Mouse (Mus musculus) thymus, postnatal 10 days (tissue): ENCODE results near the gene Rbbp9.
"Not testable (repeated sequence)": the region's sequence is repeated elsewhere in the genome, so short reads cannot be mapped to it uniquely, and the experiment has no call there.

Experiments used
- DNase-seq, 2 experiments: peaks; one replicate each; pipeline ENCODE4 v3.0.0; 2021; ENCODE audit warnings: low spot score in 2 of 2

Rbbp9 gene

DNA sequence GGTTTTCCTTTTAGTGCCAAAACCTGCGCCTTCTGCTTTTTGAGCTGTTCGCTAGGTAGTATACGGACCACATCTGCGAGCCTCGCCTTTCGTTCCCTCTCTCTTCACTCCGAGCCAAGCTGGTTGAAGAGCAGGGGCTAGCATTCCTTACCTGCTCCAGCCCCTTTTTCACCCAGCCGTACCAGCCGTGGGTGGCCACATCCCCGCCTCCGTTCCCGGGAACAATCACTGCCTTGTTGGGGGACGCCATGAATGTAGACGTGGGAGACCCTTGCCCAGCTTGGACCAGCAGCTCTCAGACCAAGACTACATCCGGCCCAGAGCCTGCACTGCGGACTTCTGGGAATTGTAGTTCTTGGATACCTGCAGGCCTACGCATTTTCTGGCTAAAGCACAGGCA is at the start of gene Rbbp9:
Gene Rbbp9 (minus strand): TSS at position 341 of the 400 bp plus-strand sequence.
- DNase-seq, result peak; percentile 35 to 46

DNA sequence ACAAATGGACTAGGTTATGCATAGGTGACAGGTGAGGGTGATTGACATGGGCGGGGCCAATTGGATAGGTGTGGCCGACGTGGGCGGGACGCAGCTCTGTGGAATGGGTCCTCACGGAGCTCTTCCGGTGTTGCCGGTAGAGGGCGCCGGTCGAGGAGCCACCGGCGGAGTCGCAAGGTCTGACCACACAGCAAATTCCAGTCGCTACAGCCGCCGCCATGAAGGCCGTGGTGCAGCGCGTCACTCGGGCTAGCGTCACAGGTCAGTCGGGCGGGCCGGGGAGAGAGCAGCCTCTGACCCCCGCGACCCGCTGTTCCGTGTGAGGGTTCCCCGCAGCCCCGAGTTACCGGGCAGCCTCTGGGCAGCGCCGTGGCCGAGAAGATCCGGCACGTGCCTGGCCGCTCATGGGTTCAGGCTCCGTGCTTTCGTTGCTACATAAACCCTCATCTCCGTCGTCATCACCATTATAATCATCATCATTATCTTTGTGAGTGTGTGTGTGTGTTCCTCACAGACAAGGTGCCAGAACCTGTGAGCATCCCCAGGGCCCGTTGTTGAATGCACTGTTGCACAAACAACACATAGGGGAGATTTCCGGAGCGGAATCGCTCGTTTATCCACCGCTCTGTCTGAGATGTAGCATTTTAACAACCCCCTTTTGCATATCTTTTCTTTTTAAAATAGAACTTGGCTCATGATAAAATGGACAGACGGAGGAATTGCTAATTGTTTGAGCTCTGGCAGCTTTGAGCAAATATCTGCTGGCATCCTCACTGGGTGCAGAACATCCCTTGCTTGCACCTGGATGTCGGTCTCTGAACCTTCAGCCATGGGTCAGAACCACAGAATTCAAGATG is 49.4 kb upstream of the Rbbp9 start, which contains the start of gene Dtd1:
Gene Dtd1 (plus strand): TSS at position 67 of the 857 bp plus-strand sequence.
- DNase-seq, result peak; percentile 62 to 84

DNA sequence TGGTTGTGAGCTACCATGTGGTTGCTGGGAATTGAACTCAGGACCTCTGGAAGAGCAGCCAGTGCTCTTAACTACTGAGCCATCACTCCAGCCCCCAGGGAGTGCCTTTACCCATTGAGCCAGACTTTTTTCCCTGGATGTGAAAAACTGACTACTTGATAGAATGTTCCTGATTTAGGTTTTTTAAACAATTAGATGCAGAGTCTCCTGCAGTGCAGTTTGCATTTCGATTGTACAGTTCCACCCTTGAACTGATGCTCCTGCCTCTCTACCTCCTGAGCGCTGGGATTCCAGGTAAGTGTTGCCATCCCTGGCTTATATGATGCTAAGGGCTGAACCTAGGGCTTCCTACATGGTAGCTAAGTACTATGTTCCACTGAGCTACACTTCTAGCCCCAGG is 47.3 kb upstream of the Rbbp9 start:
- DNase-seq, result no peak

DNA sequence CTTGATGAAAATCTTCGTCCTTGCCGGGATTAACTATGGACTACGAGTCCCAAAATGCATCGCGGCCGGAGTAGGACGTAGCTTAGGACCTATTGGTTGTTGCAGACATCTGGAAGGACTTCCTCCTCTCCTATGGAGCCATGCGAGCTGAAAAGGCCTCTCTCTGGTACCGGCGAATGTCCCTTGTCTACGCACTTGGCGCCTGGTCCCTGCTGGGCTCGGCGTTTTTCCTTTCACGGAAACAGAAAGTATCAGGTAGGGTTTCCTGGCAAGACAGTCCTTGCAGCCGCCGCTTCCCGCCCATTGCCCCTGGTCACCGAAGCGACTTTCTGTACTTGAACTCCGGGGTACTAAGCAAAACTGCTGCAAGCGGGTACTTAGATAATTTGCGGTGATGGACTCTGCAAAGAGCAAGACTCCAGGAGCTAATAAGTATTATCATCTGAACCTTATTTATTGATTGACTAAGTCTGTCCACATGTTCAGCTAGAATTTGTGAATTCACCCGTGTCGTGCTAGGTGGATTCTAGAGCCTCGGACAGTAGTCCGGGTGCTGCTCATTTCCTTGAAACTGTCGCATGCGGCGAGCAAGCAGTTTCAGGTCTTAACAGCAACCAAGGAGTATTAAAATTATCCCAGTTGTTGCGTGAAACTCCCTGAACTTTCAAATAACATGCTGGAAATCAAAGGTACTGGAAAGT is 43.4 kb upstream of the Rbbp9 start, which contains the start of gene Smim26:
Gene Smim26 (plus strand): TSS at position 104 of the 701 bp plus-strand sequence.
- peak; percentile 63 to 64 for DNase-seq

DNA sequence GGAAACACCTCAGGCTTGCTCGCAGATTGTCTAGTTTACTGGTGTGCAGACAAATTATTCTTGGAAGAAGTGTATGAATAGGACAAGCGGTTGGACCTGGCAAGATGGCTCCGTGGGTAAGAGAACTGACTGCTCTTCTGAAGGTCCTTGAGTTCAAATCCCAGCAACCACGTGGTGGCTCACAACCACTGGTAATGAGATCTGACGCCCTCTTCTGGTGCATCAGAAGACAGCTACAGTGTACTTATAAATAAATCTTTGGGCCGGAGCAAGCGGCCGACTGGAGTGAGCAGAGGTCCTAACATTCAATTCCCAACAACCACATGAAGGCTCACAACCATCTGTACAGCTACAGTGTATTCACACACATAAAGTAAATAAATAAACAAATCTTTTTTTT is 42.4 kb upstream of the Rbbp9 start:
- not testable (repeated sequence) for DNase-seq

DNA sequence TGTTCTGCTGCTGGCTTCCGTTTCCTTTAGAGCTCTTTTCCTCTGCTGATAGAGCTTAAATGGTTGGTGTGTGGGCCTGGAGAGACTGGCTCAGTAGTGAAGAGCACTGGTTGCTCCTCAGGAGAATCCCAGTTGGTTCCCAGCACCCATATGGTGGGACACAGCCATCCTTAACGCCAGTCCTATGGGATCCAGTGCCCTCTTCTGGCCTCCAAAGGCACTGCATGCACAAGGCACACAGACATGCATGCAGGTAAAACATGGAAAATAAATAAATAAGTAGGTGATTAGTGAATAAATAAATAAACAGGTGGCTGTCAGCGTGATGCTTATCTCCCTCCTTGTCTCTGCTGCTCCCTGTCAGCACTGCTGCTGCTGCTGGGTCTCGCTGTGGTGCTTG is 38.1 kb upstream of the Rbbp9 start:
- no peak for DNase-seq

DNA sequence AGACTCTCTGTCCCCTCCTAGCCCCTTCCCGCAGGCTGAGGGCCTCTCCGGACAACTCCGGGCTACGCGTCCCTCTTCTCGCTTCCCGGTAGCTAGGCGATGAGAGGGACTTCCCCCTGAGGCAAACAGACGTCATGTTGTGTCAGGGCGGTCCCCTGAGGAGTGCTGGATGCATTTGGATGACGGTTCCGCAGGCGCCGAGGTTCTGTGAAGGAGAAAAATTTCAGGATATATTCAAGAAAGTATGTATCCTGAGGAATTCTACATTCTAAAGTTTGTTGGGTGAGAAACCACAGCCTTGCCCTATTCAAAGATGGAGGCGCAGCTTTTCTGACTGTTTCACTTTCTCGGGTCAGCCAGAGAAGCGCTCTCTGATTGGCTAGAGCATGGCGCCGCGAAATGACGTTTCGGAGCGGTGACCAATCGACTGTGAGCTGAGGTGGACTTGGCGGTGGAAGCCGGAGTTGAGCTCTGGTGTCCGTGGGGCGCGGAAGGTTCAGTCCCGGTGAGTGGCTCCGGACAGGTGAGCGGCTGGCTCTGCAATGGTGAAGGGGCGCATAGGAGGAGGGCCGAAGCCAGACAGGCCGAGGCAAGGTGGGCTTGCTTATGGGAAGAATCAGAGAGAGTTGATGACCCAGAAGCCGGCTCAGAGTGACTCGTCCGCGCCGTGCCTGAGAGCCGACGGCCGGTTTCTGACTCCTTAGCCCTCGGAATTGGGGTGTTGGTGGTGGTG is 5.3 kb upstream of the Rbbp9 start, which contains the start of gene Sec23b:
Gene Sec23b (plus strand): TSS at position 410 of the 733 bp plus-strand sequence.
- peak; percentile 93 to 94 for DNase-seq

DNA sequence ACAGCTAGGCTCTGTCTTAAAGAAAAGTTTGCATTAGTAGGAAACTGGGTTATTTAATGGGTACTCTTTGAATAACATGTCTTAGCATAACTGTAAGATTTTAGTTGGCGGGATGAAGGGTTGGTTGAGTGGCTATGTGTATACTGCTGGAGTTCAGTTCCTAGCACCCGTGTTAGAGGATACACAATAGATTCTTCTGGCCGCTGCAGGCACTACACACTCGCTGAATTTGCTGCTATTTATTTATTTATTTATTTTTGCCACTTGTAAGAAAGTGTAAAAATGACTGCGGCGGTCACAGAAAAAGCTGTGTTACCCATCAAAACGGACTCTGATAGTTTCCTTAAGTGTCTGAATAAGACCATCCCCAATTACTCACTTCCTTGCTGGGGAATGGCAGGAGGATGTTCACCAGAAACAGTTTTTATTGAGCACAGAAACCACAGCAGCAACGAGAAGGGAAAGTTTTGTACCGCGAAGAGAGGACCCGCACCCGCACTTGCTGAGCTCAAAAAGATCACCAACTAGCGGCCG is 4.7 kb upstream of the Rbbp9 start:
- no peak for DNase-seq

DNA sequence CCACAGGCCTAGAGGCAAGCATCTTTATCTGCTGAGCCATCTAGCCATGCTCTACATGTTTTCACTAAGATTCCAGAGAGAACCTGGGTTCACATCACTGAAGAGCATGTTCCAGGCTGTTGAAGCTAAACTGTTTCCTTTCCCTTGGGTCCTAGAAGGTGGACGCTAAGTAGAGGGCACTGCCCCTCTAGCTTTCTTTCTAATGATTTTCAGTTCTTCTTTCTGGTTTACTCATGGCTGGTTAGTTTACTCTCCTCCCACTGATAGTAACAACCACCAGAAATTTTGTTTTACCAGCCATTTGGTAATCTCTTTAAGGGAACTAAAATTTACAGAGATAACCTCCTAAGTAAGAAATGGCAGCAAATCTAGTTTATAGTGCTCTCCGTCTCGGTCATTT is 3.2 kb upstream of the Rbbp9 start:
- no peak for DNase-seq

DNA sequence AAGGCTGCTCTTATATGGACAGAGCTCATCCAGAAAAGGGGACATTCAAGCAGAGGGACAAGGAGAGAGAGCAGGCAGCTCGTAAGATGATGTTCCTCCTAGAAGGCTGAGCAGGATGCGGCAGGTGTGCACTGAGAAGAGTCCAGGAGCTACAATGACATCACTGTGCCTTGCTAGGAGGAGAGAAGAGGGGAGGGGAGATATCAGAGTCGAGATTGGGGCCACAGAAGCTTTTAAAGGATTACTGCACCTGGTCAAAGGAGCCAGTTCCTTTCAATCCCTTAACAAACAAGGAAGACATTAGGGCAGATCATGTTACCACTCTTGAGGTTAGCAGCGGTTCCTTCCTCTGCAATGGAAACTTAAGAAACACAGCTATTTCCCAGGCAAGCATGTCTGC is 3.1 kb downstream of the Rbbp9 start:
- no peak for DNase-seq

DNA sequence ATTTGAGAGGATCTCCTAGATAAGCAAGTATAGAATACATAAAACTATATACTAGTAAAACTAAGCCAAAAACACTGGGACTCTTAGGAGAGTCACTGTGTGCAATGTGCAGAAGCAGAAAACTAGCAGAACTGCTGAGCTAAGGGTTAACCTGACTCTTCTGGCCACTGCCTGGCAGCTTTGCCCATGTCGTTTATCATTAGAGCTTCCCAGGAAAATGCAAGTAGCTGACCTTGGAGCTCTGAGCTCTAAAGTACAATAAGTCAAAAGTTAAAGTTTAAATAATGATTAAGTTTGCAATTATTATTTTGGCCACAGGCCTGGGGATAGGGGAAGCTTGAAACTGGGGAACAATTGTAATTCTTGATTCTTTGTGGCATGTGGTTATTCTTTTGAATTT is 5.2 kb downstream of the Rbbp9 start:
- DNase-seq, result no peak

DNA sequence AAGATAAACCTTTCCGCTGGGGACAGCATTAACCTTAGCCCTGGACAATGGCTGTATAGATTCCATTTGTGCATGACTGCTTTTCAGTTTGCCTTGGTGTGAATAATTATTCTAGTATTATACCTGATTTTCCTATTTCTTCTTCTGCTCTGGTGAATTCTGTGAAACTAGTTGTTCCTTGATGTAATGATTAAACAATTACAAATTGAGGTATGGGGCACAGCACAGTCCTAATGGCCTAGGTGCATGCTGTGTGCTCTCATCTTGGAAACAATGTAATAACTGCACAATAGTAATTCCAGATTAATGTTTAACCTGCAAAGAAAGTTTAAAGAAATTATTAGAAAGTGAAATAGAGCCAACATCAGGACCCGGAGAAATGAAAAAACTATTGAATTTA is 5.6 kb downstream of the Rbbp9 start:
- DNase-seq, result no peak

DNA sequence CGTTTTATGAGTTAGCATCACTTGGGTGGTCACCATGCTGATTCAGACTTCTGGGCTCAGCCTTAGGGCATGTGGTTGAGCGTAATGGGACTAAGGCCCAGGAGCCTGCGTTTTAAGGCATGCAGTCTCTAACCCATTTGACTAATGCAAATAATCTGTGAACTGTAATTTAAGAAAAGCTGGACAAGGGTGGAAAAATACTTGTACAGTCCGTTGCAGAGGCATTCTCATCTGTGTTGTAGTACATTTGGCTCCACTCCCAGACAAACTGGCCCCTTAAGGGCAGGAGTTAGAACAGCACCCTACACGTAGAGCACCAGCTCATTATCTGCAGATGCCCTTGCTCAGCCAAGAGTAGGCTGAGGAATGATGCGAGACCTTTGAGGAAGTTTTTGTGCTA is 6.0 kb downstream of the Rbbp9 start:
- no peak for DNase-seq

DNA sequence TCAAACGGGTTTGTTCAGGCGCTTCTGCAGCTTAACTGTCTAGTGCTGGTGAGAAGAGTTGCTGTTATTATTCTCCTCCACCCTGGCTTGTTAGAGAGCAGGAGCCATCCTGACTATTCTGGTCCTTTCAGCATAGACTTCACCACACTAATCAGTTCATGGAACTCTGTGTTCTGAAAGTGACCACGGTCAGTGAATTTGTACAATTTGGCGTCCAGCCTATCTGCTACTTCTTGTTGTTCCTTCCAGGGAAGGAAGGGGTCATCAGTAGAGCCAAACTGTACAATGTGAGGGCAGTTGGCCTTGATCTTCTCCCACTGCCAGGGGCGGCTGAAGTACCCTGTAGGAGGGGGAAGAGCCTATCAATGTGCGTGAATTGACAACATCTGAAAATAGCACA is 7.0 kb downstream of the Rbbp9 start:
- no peak for DNase-seq

DNA sequence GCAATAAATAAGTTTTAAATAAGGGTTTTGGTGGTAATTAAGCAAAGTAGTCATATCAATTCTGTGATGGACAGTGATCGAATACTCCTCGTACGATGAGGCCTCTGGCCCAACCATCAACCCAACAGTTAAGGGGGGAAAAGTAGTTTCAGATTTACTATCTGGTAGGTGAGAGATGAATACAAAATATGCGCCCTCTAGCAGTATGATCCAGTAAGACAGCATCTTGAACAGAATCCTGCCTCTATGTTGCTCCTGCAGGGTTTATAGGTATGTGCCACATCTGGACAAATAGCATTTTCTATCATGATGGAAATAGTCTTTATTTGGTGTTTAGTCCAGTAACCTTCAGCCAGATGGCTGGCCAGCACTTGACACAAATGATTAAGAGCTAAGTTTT is 9.4 kb downstream of the Rbbp9 start:
- no peak for DNase-seq

DNA sequence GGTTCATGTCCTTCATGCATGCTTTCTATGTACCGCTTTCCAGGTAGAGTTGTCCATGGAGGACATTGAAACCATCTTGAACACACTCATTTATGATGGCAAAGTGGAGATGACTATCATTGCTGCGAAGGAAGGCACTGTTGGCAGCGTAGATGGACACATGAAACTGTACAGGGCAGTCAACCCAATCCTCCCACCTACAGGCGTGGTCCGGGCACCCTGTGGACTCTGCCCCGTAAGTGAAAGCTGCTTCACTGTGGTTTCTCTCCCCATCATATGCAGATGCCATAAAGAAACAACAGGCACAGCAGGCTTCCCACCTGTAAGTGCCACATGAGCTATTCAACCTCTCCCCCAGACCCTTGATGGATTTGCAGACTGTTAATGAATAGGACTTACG is 13.5 kb downstream of the Rbbp9 start:
- DNase-seq, result no peak

DNA sequence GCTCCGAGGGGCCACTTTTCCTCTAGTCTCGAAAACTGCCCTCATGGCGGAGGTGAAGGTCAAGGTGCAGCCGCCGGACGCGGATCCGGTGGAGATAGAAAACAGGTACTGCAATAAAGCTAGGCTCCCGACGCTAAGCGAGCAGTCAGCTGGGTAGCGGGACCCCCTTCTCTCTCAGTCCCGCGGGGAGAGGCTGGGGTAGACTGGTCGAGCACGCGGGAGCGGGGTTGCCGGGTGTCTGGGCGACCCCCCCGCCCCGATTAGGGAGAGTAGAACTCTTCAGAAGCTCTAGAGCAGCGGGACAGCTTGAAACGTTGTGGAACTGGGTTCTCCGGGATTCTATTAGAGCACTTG is 22.9 kb downstream of the Rbbp9 start:
- no peak for DNase-seq

DNA sequence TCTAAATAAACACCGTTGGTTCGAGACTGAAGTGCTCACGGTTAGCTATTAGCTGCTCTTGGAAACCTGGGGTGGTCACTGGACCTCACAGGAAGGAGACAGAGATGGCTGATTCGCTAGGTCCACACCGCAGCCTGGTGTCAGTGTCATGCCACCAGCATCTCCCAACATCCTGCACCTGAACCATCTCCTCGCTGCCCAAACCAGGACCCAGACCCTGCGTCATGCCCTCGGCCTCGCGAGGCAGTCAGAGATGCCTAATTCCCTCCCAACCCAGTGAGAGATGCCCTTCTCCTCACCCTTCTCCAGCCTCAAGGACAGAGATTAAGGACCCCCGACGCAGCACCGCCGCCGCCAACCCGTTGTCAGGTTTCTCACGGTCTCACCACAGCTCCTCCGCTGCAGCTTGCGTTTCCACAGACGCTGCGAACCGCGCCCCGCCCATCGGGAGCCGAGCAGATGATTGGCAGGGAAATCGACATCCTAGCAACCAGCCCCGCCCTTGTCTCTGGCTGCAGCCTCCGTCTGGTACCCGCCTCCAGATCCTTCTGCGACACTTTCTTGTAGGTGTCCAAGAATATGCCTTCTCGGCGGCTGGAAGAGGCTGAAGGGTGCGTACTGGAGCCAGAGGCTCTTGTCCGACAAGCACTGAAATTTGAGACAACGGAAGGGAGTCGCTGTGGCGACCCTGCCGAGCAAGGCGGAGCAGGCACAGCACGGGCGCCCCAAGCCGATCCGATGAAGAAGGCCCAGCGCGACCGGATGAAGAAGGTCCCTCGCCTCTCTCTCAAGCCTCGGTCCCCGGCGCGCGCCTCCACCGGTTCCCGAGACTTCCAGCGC is 23.5 kb downstream of the Rbbp9 start, which contains the start of the genes Dzank1 and Polr3f:
Gene Dzank1 (minus strand): TSS at position 434 of the 840 bp plus-strand sequence.
Gene Polr3f (plus strand): TSS at position 738 of the 840 bp plus-strand sequence.
- peak; percentile 91 to 92 for DNase-seq

DNA sequence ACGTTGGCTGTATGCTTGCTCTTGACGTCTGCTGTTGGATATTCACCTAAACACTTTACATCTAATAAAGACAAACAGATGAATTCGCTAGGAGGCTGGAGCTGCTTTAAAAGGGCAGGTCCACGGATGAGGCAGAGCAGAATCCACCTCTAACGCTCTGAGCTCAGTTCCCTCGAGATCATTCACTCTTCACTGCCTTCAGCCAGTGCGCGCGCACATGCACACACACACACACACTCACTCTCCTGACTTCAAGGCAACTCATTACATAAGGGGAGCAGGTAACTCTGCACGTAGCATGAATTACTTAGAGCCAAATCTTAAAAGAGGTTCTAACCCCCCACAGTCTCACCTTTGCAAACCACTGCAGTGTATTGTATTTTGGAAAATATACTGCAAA is 24.8 kb downstream of the Rbbp9 start:
- DNase-seq, result no peak

DNA sequence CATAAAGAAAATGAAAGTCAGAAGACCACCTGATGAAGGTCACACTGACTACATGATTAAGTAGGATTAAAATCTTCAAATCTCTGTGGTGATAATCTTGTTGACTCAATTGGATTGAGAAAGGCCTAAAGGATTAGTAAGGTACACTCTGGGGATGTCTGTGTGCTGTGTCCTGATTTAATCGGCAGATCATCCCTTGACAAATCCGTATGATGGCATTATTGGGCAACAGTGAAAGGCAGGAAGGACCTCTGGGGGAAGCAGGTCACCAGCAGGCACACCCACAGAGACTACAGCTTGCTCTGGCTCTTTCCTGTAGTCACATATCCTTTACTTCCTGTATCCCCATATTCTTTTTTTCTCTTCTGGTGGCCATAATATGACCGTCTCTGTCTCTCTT is 30.9 kb downstream of the Rbbp9 start:
- no peak for DNase-seq

DNA sequence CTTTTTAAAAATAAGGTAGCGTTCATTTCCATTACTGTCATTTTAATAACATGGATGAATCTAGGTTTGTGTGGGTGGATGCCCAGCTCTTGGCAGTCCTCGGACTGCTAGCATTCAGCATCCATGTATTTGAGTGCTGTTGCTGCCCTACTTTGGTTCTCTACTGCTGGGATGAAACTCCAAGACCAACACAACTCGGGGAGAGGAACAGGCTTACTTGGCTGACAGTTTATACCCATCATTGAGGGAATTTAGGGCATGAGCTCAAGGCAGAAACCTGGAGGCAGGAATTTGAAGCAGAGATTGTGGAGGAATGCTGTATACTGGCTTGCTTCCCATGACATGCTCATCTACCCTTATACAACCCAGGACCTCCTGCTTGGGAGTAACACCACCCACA is 36.0 kb downstream of the Rbbp9 start:
- DNase-seq, result no peak
